Mouse (Mus musculus) intestine, postnatal 0 days (tissue): ENCODE data around the gene Klf13. TPM values are rescaled to one million over a fixed set of nuclear protein-coding genes. Genes with fewer than 3 reads are reported as not detected.

ENCODE experiments used
- ATAC-seq: fragments of 200-750 bp; cut with Nextera tagmentation; 2 replicates; pipeline ENCODE4 v1.8.0; 2017; ENCODE audit warnings: mild to moderate bottlenecking, moderate TSS enrichment, moderate library complexity
- H3K27ac ChIP-seq: fragments of 300-500 bp; sonication (generic); 2 replicates; pipeline ENCODE4 v1.5.1; 2014; ENCODE audit warnings: mild to moderate bottlenecking, low read depth, low read length, moderate library complexity
- H3K27me3 ChIP-seq: fragments of 300-500 bp; sonication (generic); replicated peaks from 2 replicates; pipeline ENCODE4 v1.6.1; 2014; ENCODE audit warnings: low read length, mixed read lengths; ENCODE audit not compliant: control insufficient read depth, insufficient read depth
- H3K36me3 ChIP-seq: fragments of 300-500 bp; sonication (generic); 2 replicates; pipeline ENCODE4 v1.6.1; 2014; ENCODE audit warnings: mild to moderate bottlenecking, moderate library complexity; ENCODE audit not compliant: control insufficient read depth, insufficient read depth
- H3K4me1 ChIP-seq: fragments of 300-500 bp; sonication (generic); replicated peaks from 2 replicates; pipeline ENCODE4 v1.6.1; 2014; ENCODE audit warnings: antibody characterized with exemption, low read length, mixed read lengths; ENCODE audit not compliant: control insufficient read depth, insufficient read depth
- H3K4me2 ChIP-seq: fragments of 300-500 bp; sonication (generic); replicated peaks from 2 replicates; pipeline ENCODE4 v1.6.1; 2014; ENCODE audit warnings: low read depth, mild to moderate bottlenecking, moderate library complexity
- H3K4me3 ChIP-seq: fragments of 300-500 bp; sonication (generic); 2 replicates; pipeline ENCODE4 v1.5.1; 2014; ENCODE audit warnings: low read depth, low read length
- H3K9ac ChIP-seq: fragments of 300-500 bp; sonication (generic); 2 replicates; pipeline ENCODE4 v1.6.1; 2014; ENCODE audit warnings: mild to moderate bottlenecking, low read depth, low read length
- H3K9me3 ChIP-seq: fragments of 300-500 bp; sonication (generic); 2 replicates; pipeline ENCODE4 v1.6.1; 2016; ENCODE audit warnings: mixed run types; ENCODE audit not compliant: control insufficient read depth
- CTCF ChIP-seq: sonication (generic); IDR thresholded peaks from 2 replicates; pipeline ENCODE4 v1.5.1; 2016; ENCODE audit warnings: low read depth, mild to moderate bottlenecking, control low read depth, antibody characterized with exemption, moderate library complexity
- WGBS: fragments of 180-500 bp; shearing (Covaris S2); extraction: QIAGEN DNeasy Blood & Tissue Kit; methylation state at CpG from one replicate; pipeline ENCODE4 v1.1.7; 2014; 5-methylcytosine and 5-hydroxymethylcytosine counted together
- polyA plus RNA-seq: library from polyadenylated mRNA; unstranded; fragments of >200 nt; fragmentation: Nextera tagmentation; extraction: Ambion mirVana; gene quantifications from 2 replicates; pipeline ENCODE4 v1.2.1, GENCODE M21; 2015

Klf13 gene
- polyA plus RNA-seq, 1 experiment from 2014 or later: 19.3 TPM

DNA sequence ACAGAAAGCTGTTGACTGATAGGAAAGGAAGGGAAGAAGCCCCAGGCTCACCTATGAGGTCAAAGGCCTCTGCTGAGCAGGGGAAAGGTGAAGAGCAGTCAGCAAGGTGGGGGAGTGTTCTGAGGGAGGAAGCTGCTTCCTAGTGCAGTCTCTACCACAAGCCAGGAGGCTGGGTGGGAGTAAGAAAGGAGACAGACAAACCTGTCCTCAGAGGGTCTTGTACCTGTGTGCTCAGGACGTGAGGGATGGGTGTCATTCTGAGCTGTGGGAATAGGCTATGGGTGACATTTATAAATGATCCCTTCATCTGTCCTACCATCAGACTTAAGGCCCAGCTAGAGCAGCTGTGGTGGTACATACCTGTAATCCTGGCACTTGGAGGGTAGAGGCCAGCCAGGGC lies 75.7 kb downstream of the Klf13 start:
- Histone ChIP-seq H3K9ac (no peak overlapping the region), H3K27ac (no peak overlapping the region), H3K4me1 (no peaks in the 10 kb centered on the region), H3K27me3 (no peaks in the 10 kb centered on the region), H3K9me3 (no peaks in the 10 kb centered on the region), H3K36me3 (no peaks in the 10 kb centered on the region), H3K4me3 (no peak overlapping the region), H3K4me2 (no peak overlapping the region)
- 63% methylated on average over 1 of the region's 1 CpGs for WGBS
- ATAC-seq: no peak
- no peak for TF ChIP-seq CTCF

DNA sequence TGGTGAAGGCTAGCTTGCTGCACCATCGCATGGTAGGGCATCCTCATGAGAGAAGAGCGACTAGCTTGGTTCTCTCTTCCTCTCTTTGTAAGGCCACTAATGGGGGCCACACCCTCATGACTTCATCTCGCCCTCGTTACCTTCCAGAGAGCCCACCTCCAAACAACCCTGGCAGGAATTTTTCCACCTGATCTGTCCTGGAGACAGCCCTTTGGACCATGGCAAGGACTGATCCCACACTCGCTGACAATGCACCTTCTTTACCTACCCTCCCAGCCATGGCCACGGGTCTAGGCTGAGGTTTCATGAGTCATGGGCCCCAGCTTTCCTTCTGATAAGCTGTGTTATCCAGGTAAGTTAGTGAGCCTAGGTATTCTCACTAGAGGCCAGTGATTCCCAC lies 77.6 kb downstream of the Klf13 start:
- no peak overlapping the region for H3K9ac ChIP-seq

DNA sequence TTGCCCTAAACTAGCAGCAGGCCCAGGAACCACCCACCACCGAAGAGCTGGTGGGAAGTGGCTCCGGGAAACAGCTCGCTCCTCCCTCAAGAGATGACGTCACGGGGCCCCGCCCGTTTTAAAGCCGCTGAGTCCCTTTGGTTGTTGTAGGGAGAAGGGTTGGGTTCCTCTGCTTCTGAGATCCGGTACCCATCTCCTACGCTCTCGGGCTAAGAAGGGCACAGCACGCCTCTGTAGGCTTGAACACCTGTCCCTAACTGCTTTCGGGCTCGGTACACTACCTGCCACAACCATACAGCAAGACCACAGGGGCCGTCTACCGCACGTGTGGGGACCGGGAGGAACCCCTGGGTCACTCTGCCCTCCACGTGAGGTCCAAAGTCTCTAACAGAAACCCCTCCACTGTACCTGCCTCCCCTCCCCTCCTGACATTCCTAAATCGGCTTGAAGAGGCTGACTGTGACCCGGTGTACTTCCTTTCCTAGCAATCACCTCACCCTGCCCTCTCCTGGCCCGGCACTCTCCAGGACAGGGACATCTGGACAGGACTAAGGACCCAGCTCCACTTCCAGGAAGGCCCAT lies 80.1 kb downstream of the Klf13 start:
- ATAC-seq: peak; percentile 63
- no peaks in the 10 kb centered on the region for H3K9me3 ChIP-seq
- H3K27ac ChIP-seq: no peak overlapping the region
- H3K4me2 ChIP-seq: peak overlapping the region; percentile 66
- H3K9ac ChIP-seq: peak overlapping the region; percentile 28
- TF ChIP-seq CTCF: peak; percentile 30; the same call in 1 of the 2 replicates
- no peaks in the 10 kb centered on the region for H3K36me3 ChIP-seq
- H3K27me3 ChIP-seq: no peaks in the 10 kb centered on the region
- H3K4me3 ChIP-seq: peak overlapping the region; percentile 36
- WGBS: under 1% methylated on average over 22 of the region's 22 CpGs
- no peaks in the 10 kb centered on the region for H3K4me1 ChIP-seq

More for the DNA sequence above, 77.6 kb downstream of the Klf13 start:
- H3K9me3 ChIP-seq: no peaks in the 10 kb centered on the region
- no peak overlapping the region for H3K4me3 ChIP-seq
- no peaks in the 10 kb centered on the region for H3K36me3 ChIP-seq
- WGBS: 58% methylated on average over 6 of the region's 6 CpGs
- no peak overlapping the region for H3K4me2 ChIP-seq
- no peaks in the 10 kb centered on the region for H3K27me3 ChIP-seq
- ATAC-seq: peak; percentile 91
- H3K27ac ChIP-seq: peak overlapping the region; percentile 55; the same call in 1 of the 2 replicates
- TF ChIP-seq CTCF: no peak
- no peaks in the 10 kb centered on the region for H3K4me1 ChIP-seq

DNA sequence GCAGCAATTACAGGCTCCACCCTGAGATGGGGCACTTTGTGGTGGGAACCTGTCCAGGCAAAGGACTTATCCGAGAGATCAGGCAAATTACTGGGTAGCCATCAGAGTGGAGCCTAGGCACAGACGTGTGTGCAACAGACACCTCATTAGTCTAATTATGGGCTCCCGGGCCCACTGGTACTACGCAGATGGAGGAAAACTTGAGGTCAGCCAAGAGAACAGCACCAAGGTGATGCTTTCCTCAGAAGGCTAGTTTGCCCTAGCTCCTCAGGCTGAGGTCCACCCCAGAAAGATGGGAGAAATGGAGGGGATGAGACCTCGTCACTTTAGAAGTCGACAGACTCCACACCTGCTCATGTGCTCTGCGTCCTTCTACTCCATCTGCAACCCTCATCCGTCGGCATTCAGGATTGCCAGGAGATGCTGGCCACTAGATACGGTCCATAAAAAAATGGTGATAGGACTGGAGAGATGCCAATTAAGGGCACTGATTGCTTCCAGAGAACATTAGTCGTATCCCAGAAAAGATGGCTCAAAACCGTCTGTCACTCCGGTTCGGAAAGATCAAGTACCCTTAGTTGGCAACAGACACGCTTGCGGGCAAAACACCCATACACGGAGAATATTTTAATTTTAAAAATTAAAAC lies 80.8 kb downstream of the Klf13 start:
- H3K9ac ChIP-seq: no peak overlapping the region
- peak overlapping the region; percentile 66; the same call in 1 of the 2 replicates for H3K4me2 ChIP-seq

DNA sequence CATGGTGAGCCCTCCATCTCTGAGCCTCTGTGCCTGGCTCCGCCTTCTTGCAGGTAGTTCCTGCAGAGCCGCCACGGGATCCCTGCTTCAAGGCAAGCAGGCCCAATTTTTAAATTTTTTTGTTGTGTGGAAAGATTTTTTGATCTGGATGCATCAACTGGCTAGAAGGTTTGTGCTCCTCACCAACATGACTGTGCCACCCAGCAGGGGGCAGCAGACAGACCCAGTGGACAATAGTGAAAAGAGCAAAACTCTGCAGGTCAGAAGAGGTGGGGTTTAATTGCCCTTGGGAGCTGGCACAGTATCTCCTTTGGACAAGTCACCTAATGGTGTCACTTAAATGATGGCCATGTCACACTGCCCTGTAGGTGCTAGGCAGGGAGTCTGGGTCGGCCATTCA lies 83.4 kb downstream of the Klf13 start:
- WGBS: 67% methylated on average over 4 of the region's 4 CpGs

More for the DNA sequence above, 80.8 kb downstream of the Klf13 start:
- Histone ChIP-seq H3K4me1 (no peaks in the 10 kb centered on the region), H3K4me3 (no peak overlapping the region), H3K36me3 (no peaks in the 10 kb centered on the region), H3K9me3 (no peaks in the 10 kb centered on the region), H3K27me3 (no peaks in the 10 kb centered on the region), H3K27ac (no peak overlapping the region)
- no peak for TF ChIP-seq CTCF
- 91% methylated on average over 17 of the region's 17 CpGs for WGBS
- no peak for ATAC-seq

DNA sequence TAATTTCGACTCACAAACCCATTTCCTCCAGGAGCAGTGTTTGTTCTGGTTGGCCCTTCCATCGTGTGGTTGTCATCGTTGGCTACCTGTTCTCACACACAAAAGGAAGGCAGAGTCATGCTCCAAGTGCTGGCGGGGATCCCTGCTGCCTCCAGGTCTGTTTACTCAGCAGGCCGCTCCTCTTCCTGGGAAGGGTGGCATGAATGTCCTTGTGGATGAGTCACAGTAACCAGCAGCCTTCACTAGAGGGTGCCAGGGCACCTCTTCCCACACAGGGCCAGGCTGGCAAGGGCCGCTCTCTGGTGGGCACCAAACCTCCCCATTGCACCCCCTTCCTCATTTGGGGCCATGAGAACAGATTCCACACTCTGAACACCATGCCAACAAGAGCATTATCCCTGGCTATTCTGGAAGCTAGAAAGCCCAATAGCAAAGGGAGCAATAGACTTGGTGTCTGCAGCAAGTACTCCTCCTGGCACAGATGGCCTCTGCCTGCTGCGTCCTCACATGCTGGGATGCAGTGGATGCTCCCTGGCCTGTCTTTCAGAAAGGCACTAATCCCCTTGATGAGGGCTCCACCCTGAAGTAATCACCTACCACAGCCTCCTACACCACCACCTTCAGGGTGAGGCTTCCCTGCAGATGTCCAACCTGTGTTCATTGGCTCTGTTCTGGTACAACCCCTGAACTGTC lies 86.7 kb downstream of the Klf13 start:
- 38% methylated on average over 7 of the region's 7 CpGs for WGBS
- Histone ChIP-seq H3K36me3 (no peaks in the 10 kb centered on the region), H3K4me2 (no peak overlapping the region), H3K27ac (no peak overlapping the region), H3K27me3 (no peaks in the 10 kb centered on the region), H3K4me3 (no peak overlapping the region), H3K4me1 (no peaks in the 10 kb centered on the region), H3K9me3 (no peaks in the 10 kb centered on the region), H3K9ac (no peak overlapping the region)
- ATAC-seq: peak; percentile 64
- peak; percentile 60 for TF ChIP-seq CTCF

More for the DNA sequence above, 83.4 kb downstream of the Klf13 start:
- H3K9ac ChIP-seq: no peak overlapping the region
- no peak overlapping the region for H3K4me2 ChIP-seq
- no peaks in the 10 kb centered on the region for H3K36me3 ChIP-seq
- H3K27ac ChIP-seq: no peak overlapping the region
- no peaks in the 10 kb centered on the region for H3K9me3 ChIP-seq
- peak; percentile 87 for TF ChIP-seq CTCF
- H3K27me3 ChIP-seq: no peaks in the 10 kb centered on the region
- H3K4me3 ChIP-seq: no peak overlapping the region
- H3K4me1 ChIP-seq: no peaks in the 10 kb centered on the region
- ATAC-seq: no peak

Other genes starting within 250 kb of the Klf13 start
- not detected in 2 replicates for gene E030018B13Rik, start 22.1 kb downstream of the Klf13 start, polyA plus RNA-seq
- gene Trpm1, start 214.9 kb upstream of the Klf13 start, polyA plus RNA-seq: not detected in 2 replicates